In genomic region chr11:33962688-33963407, GRCm38 (mm10) we compare ENCODE assay signal across 9 mouse cellular contexts. TPM values are rescaled to one million over a fixed set of nuclear protein-coding genes. Genes with fewer than 3 reads are reported as not detected.
DNase-seq lines count a peak whose midpoint lies in the region; ATAC-seq lines count a peak whose summit lies in the region.
"Had no signal": no experiment of that assay in that cellular context is flagged by ENCODE, and none has a peak within 500 bp of the region (broad histone marks: within the 10 kb centered on the region; RNA-seq: fewer than 3 reads in every experiment).

Gene Kcnmb1 (plus strand): TSS chr11:33963013.

- H3K36me3 ChIP-seq in hindbrain, embryonic 10.5 days, result no peaks in the 10 kb centered on the region
- H3K36me3 ChIP-seq in hindbrain, embryonic 11.5 days (ENCODE audit: control insufficient read depth, insufficient read depth, low read length), result no peaks in the 10 kb centered on the region
- H3K36me3 ChIP-seq: embryonic facial prominence, embryonic 13.5 days had no signal

- no peaks in the 10 kb centered on the region for H3K9me3 ChIP-seq in hindbrain, embryonic 10.5 days
- H3K9me3 ChIP-seq in hindbrain, embryonic 11.5 days (ENCODE audit: control insufficient read depth, low read length), result no peaks in the 10 kb centered on the region
- H3K9me3 ChIP-seq: embryonic facial prominence, embryonic 13.5 days had no signal

- H3K4me1 ChIP-seq in hindbrain, embryonic 10.5 days (replicated peaks), result peaks cover 13% of the 10 kb centered on the region
- H3K4me1 ChIP-seq in hindbrain, embryonic 11.5 days (replicated peaks; ENCODE audit: control insufficient read depth, insufficient read depth, low read length), result no peaks in the 10 kb centered on the region
- H3K4me1 ChIP-seq: embryonic facial prominence, embryonic 13.5 days had no signal

- peak; percentile 21 for DNase-seq in hindbrain, embryonic 10.5 days (ENCODE audit: low spot score)
- no peak for DNase-seq in hindbrain, embryonic 11.5 days (ENCODE audit: low spot score)
- DNase-seq in forelimb bud, embryonic 11.5 days (ENCODE audit: low read depth, low spot score), result peak; percentile 38
- DNase-seq in kidney, adult 9 months, result peak; percentile 18
- DNase-seq in mesoderm, embryonic 11.5 days (ENCODE audit: low read depth, low spot score), result peak; percentile 21
- no peak for DNase-seq in gastrocnemius, postnatal 36 days
- no peak for DNase-seq in adrenal gland, postnatal 10 days
- no peak for DNase-seq in left cerebral cortex, postnatal 36 days (ENCODE audit: low spot score in 2 of 2)

- H3K9ac ChIP-seq in hindbrain, embryonic 11.5 days (ENCODE audit: low read depth, low read length), result no peak within 1 kb of the TSS
- H3K9ac ChIP-seq: embryonic facial prominence, embryonic 13.5 days had no signal

- no peak within 1 kb of the TSS for H3K4me3 ChIP-seq in hindbrain, embryonic 10.5 days
- H3K4me3 ChIP-seq in hindbrain, embryonic 11.5 days (ENCODE audit: low read depth, low read length), result no peak within 1 kb of the TSS
- H3K4me3 ChIP-seq: embryonic facial prominence, embryonic 13.5 days had no signal

- peak within 1 kb of the TSS; percentile 53; the same call in 1 of the 2 replicates for H3K27ac ChIP-seq in hindbrain, embryonic 10.5 days
- no peak within 1 kb of the TSS for H3K27ac ChIP-seq in hindbrain, embryonic 11.5 days (ENCODE audit: low read depth, low read length)
- H3K27ac ChIP-seq: embryonic facial prominence, embryonic 13.5 days had no signal

- intact Hi-C loops in gastrocnemius, postnatal 36 days (cut with DNase I), result no loop called here
- intact Hi-C loops in left cerebral cortex, postnatal 36 days (cut with DNase I), result no loop called here

- H3K27me3 ChIP-seq in hindbrain, embryonic 10.5 days (ENCODE audit: insufficient read depth, poor library complexity, severe bottlenecking), result no peaks in the 10 kb centered on the region
- no peaks in the 10 kb centered on the region for H3K27me3 ChIP-seq in hindbrain, embryonic 11.5 days (ENCODE audit: control insufficient read depth, insufficient read depth, low read length)
- H3K27me3 ChIP-seq: embryonic facial prominence, embryonic 13.5 days had no signal

- ATAC-seq in hindbrain, embryonic 11.5 days (ENCODE audit: low FRiP score), result no peak; the same call in 1 of the 2 replicates

- H3K4me2 ChIP-seq in hindbrain, embryonic 11.5 days (replicated peaks; ENCODE audit: low read depth, low read length), result no peak within 1 kb of the TSS
- H3K4me2 ChIP-seq: embryonic facial prominence, embryonic 13.5 days had no signal

- WGBS in hindbrain, embryonic 10.5 days, result 52% methylated on average over 6 of the region's 6 CpGs
- WGBS in hindbrain, embryonic 11.5 days, result 44% methylated on average over 6 of the region's 6 CpGs

RNA-seq across cellular contexts. Expression of gene Kcnmb1, which starts in this region (rescaled TPM):
- polyA plus RNA-seq in hindbrain, embryonic 10.5 days (2016; fragmentation: Nextera tagmentation; extraction: Ambion mirVana), result 0.20 and 0.26 TPM in 2 replicates
- polyA plus RNA-seq in hindbrain, embryonic 11.5 days (2014; fragmentation: Nextera tagmentation; extraction: Ambion mirVana), result 0.20 and 0.22 TPM in 2 replicates
- total RNA-seq in gastrocnemius, postnatal 36 days (2021), result under 1 TPM; 0.10 TPM
- under 1 TPM; 0.12 to 0.42 TPM for total RNA-seq in adrenal gland, postnatal 10 days (2021)
- under 1 TPM; 0.32 to 0.43 TPM for total RNA-seq in left cerebral cortex, postnatal 36 days (2021)

Comparison
In these comparisons a context has a peak if more than half of its experiments do, and no peak if none do; other contexts are left out.
1. Peak in DNase-seq and H3K27ac ChIP-seq in hindbrain, embryonic 10.5 days; RNA of the gene not detected or under 1 TPM.
2. DNase-seq: peak in forelimb bud, embryonic 11.5 days (single experiment), kidney, adult 9 months (single experiment) and mesoderm, embryonic 11.5 days (single experiment); none in hindbrain, embryonic 11.5 days (single experiment), gastrocnemius, postnatal 36 days (0 of 2), adrenal gland, postnatal 10 days (single experiment) and left cerebral cortex, postnatal 36 days (0 of 2).